Mouse (Mus musculus): ENCODE data around the gene D7Ertd443e. TPM values are rescaled to one million over a fixed set of nuclear protein-coding genes. Genes with fewer than 3 reads are reported as not detected.

Gene D7Ertd443e
- total and polyA plus RNA-seq, 3 experiments: not detected

DNA sequence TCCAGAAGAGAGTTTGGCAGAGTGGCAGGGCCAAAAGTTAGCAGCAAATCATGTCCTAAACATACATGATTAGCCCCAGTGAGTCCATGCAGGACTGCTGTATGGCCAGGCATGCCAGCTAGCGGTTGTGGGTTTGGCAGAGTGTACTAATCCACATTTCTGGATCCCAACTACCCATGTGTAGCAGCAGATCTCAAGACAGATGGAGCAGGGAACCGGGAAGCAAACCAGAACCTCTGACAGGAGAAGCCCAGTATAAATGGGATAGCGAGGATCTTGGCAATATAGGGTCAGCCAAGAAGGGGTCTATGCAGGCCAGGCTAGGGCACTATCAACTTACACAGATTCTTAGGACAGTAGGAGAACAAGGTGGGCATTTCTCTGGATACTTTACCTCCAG lies 83.4 kb downstream of the D7Ertd443e start:
- Histone ChIP-seq H3K27ac (ENCODE audit: insufficient read depth, low read depth) (no peak overlapping the region), H3K36me3 (replicated peaks in 1 of 2; ENCODE audit: control insufficient read depth in 1 of 2, insufficient read depth in 1 of 2, low read length in 1 of 2) (no peaks in the 10 kb centered on the region), H3K4me1 (ENCODE audit: control insufficient read depth in 1 of 2, insufficient read depth in 2 of 2) (no peaks in the 10 kb centered on the region), H3K9me3 (replicated peaks; ENCODE audit: low read length) (peaks cover 67% of the 10 kb centered on the region), H3K4me2 (ENCODE audit: insufficient read depth, low read depth, poor library complexity, severe bottlenecking) (no peak overlapping the region), H3K79me2 (replicated peaks; ENCODE audit: control insufficient read depth, extremely low read depth, insufficient read depth, poor library complexity, severe bottlenecking) (no peaks in the 10 kb centered on the region), H3K4me3 (replicated peaks in 1 of 3; ENCODE audit: low read depth in 2 of 3, low read length in 2 of 3, poor library complexity in 1 of 3) (no peak overlapping the region), H3K27me3 (replicated peaks) (no peaks in the 10 kb centered on the region), H3K9ac (ENCODE audit: insufficient read depth, low read depth) (no peak overlapping the region)
- in situ Hi-C loops (cut with MboI; ENCODE audit: low pct_ligation_motif_present, low pct_unique_long_range_greater_than_20kb, low sequenced_read_pairs): no loop called here
- no peak for TF ChIP-seq KAT2A (IDR thresholded peaks at IDR 0.05; ENCODE audit: insufficient replicate concordance, low read length)
- TF ChIP-seq CHD2 (IDR thresholded peaks at IDR 0.05; ENCODE audit: low read length): no peak
- no peak for TF ChIP-seq SMC3 (IDR thresholded peaks at IDR 0.05; ENCODE audit: low read depth, low read length)
- TF ChIP-seq JUND (conservative IDR thresholded peaks at IDR 0.05; ENCODE audit: low read depth, low read length): no peak
- no peak for TF ChIP-seq MAZ (IDR thresholded peaks at IDR 0.05; ENCODE audit: low read depth, low read length)
- no peak for TF ChIP-seq SIN3A (IDR thresholded peaks at IDR 0.05; ENCODE audit: low read length)
- no peak for TF ChIP-seq UBTF (IDR thresholded peaks at IDR 0.05; ENCODE audit: low read depth, low read length)
- no peak for TF ChIP-seq MXI1 (IDR thresholded peaks at IDR 0.05; ENCODE audit: low read depth, low read length)
- TF ChIP-seq ELF1 (IDR thresholded peaks at IDR 0.05; ENCODE audit: low read depth, low read length): no peak
- no peak for TF ChIP-seq CHD1 (IDR thresholded peaks at IDR 0.05; ENCODE audit: low read depth, low read length)
- no peak for TF ChIP-seq TCF12 (IDR thresholded peaks at IDR 0.05; ENCODE audit: low read depth, low read length)
- TF ChIP-seq MEF2A (IDR thresholded peaks at IDR 0.05; ENCODE audit: borderline replicate concordance, low read depth, low read length): no peak
- dilution Hi-C loops (cut with MboI; ENCODE audit: extremely low pct_ligation_motif_present, extremely low pct_unique_long_range_greater_than_20kb, low sequenced_read_pairs): no loop called here
- no peak for DNase-seq (ENCODE audit: extremely low read depth)

DNA sequence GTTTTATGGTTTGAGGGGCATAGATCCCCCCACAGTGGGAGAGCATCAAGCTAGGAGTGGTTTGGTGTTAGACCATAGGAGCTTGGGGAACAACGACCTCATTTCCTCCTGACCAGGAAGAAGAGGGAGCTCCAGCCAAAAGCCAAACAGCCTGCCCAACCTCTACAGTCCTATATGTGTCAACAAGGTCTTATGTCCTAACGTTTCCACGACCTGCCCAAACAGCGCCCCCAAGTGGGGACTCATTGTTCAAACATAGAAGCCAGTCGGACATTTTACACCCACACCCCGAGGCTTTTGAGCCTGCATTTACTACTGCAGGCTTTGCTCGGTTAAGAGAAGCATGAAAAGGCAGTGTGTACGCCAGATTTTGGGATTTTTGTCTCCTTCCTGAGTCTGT lies 84.2 kb downstream of the D7Ertd443e start:
- H3K79me2 ChIP-seq (replicated peaks; ENCODE audit: control insufficient read depth, extremely low read depth, insufficient read depth, poor library complexity, severe bottlenecking): no peaks in the 10 kb centered on the region
- no peaks in the 10 kb centered on the region for H3K36me3 ChIP-seq (replicated peaks in 1 of 2; ENCODE audit: control insufficient read depth in 1 of 2, insufficient read depth in 1 of 2, low read length in 1 of 2)
- DNase-seq (ENCODE audit: extremely low read depth): no peak
- in situ Hi-C loops (cut with MboI; ENCODE audit: low pct_ligation_motif_present, low pct_unique_long_range_greater_than_20kb, low sequenced_read_pairs) (no loop called here), dilution Hi-C loops (cut with MboI; ENCODE audit: extremely low pct_ligation_motif_present, extremely low pct_unique_long_range_greater_than_20kb, low sequenced_read_pairs) (no loop called here)
- H3K27ac ChIP-seq (ENCODE audit: insufficient read depth, low read depth): no peak overlapping the region
- H3K4me3 ChIP-seq (replicated peaks in 1 of 3; ENCODE audit: low read depth in 2 of 3, low read length in 2 of 3, poor library complexity in 1 of 3): no peak overlapping the region
- H3K9ac ChIP-seq (ENCODE audit: insufficient read depth, low read depth): no peak overlapping the region
- no peaks in the 10 kb centered on the region for H3K27me3 ChIP-seq (replicated peaks)
- no peak overlapping the region for H3K4me2 ChIP-seq (ENCODE audit: insufficient read depth, low read depth, poor library complexity, severe bottlenecking)
- H3K9me3 ChIP-seq (replicated peaks; ENCODE audit: low read length): peaks cover 69% of the 10 kb centered on the region
- H3K4me1 ChIP-seq (ENCODE audit: control insufficient read depth in 1 of 2, insufficient read depth in 2 of 2): no peaks in the 10 kb centered on the region
- TF ChIP-seq CTCF (conservative IDR thresholded peaks at IDR 0.05 in 1 of 2, IDR thresholded peaks at IDR 0.05 in 1 of 2; ENCODE audit: low read depth in 2 of 2, low read length in 2 of 2) (no peak), GABPA (IDR thresholded peaks at IDR 0.05; ENCODE audit: insufficient replicate concordance, low read depth, low read length) (no peak), MXI1 (IDR thresholded peaks at IDR 0.05; ENCODE audit: low read depth, low read length) (no peak), MAZ (IDR thresholded peaks at IDR 0.05; ENCODE audit: low read depth, low read length) (no peak), USF1 (IDR thresholded peaks at IDR 0.05; ENCODE audit: low read depth, low read length) (no peak), HCFC1 (IDR thresholded peaks at IDR 0.05; ENCODE audit: low read depth, low read length) (no peak), POLR2A (IDR thresholded peaks at IDR 0.05; ENCODE audit: low read depth, low read length) (no peak), IRF4 (IDR thresholded peaks at IDR 0.05; ENCODE audit: low read depth, low read length) (no peak), MEF2A (IDR thresholded peaks at IDR 0.05; ENCODE audit: borderline replicate concordance, low read depth, low read length) (no peak), CHD1 (IDR thresholded peaks at IDR 0.05; ENCODE audit: low read depth, low read length) (no peak), PAX5 (IDR thresholded peaks at IDR 0.05; ENCODE audit: low read length) (no peak), ZMIZ1 (IDR thresholded peaks at IDR 0.05; ENCODE audit: low read depth, low read length) (no peak), ZKSCAN1 (IDR thresholded peaks at IDR 0.05; ENCODE audit: borderline replicate concordance, low read depth, low read length) (no peak), USF2 (conservative IDR thresholded peaks at IDR 0.05; ENCODE audit: low read depth, low read length) (no peak), MYC (IDR thresholded peaks at IDR 0.05; ENCODE audit: low read depth, low read length) (no peak), JUND (conservative IDR thresholded peaks at IDR 0.05; ENCODE audit: low read depth, low read length) (no peak), ZC3H11A (IDR thresholded peaks at IDR 0.05; ENCODE audit: low read depth, low read length) (no peak), TCF12 (IDR thresholded peaks at IDR 0.05; ENCODE audit: low read depth, low read length) (no peak), BHLHE40 (IDR thresholded peaks at IDR 0.05; ENCODE audit: low read depth, low read length) (no peak)

All from CH12.LX (cell line).